Mouse (Mus musculus) kidney, postnatal 14 days (tissue): ENCODE measurements around the gene Ccdc190.

Source experiments
- DNase-seq: peaks from one replicate; pipeline ENCODE4 v3.0.0; 2022; ENCODE audit warnings: mixed read lengths

Gene Ccdc190

GRCm38 (mm10) chr1:169934005-169934725, 5.7 kb downstream of the Ccdc190 start:
- DNase-seq, result peak; percentile 52

GRCm38 (mm10) chr1:169939345-169939744, 10.9 kb downstream of the Ccdc190 start:
- peak; percentile 52 for DNase-seq

- no peak for DNase-seq
Observed at GRCm38 (mm10) chr1:169946004-169946403, 17.6 kb downstream of the Ccdc190 start.

- no peak for DNase-seq
Observed at GRCm38 (mm10) chr1:169947654-169948053, 19.2 kb downstream of the Ccdc190 start.

- no peak for DNase-seq
Observed at GRCm38 (mm10) chr1:169948280-169948679, 19.8 kb downstream of the Ccdc190 start.

- no peak for DNase-seq
Observed at GRCm38 (mm10) chr1:169948866-169949265, 20.4 kb downstream of the Ccdc190 start.

GRCm38 (mm10) chr1:169949981-169950380, 21.5 kb downstream of the Ccdc190 start:
- no peak for DNase-seq

- DNase-seq, result no peak
Observed at GRCm38 (mm10) chr1:169950651-169951050, 22.2 kb downstream of the Ccdc190 start.

GRCm38 (mm10) chr1:169951561-169951960, 23.1 kb downstream of the Ccdc190 start:
- no peak for DNase-seq

GRCm38 (mm10) chr1:169952636-169953035, 24.2 kb downstream of the Ccdc190 start:
- no peak for DNase-seq

GRCm38 (mm10) chr1:169953106-169953505, 24.7 kb downstream of the Ccdc190 start:
- DNase-seq, result no peak

GRCm38 (mm10) chr1:169968792-169969515, 40.5 kb downstream of the Ccdc190 start, which contains the start of gene Hsd17b7:
Gene Hsd17b7 (minus strand): TSS chr1:169969241.
- peak; percentile 99 for DNase-seq

GRCm38 (mm10) chr1:169969516-169969886, 41.1 kb downstream of the Ccdc190 start:
- no peak for DNase-seq

GRCm38 (mm10) chr1:169970936-169971335, 42.5 kb downstream of the Ccdc190 start:
- no peak for DNase-seq

- DNase-seq, result no peak
Observed at GRCm38 (mm10) chr1:169971998-169972397, 43.5 kb downstream of the Ccdc190 start.

- no peak for DNase-seq
Observed at GRCm38 (mm10) chr1:169977621-169978020, 49.2 kb downstream of the Ccdc190 start.
